Mouse (Mus musculus) gastrocnemius, adult 2 months (tissue): Measurements from ENCODE around the gene Slc12a4. TPM values are rescaled to one million over a fixed set of nuclear protein-coding genes. Genes with fewer than 3 reads are reported as not detected.

Source experiments
- DNase-seq: peaks from one replicate; pipeline ENCODE4 v3.0.0; 2022
- H3K27ac ChIP-seq: fragments of 200-600 bp; 2 replicates; pipeline ENCODE4 v1.8.1; 2022; ENCODE audit warnings: mild to moderate bottlenecking
- H3K4me3 ChIP-seq: fragments of 200-600 bp; 2 replicates; pipeline ENCODE4 v1.8.1; 2022; ENCODE audit warnings: mild to moderate bottlenecking, moderate library complexity
- CTCF ChIP-seq: fragments of 200-600 bp; IDR thresholded peaks from 2 replicates; pipeline ENCODE4 v1.8.1; 2022; ENCODE audit warnings: antibody characterized with exemption, mild to moderate bottlenecking, moderate library complexity
- intact Hi-C: fragments of 180-260 bp; cut with DNase I; formaldehyde crosslinking; loops from one replicate; pipeline ENCODE4 v1.15.1; 2025
- microRNA-seq: library from miRNA; unstranded; fragments of <30 nt; microRNA quantifications from one replicate; pipeline ENCODE4 v1.2.0, GENCODE M21; 2021
- total RNA-seq, 2 experiments: library from RNA; stranded (reverse); gene quantifications; 2 replicates each; pipeline ENCODE4 v1.2.3; 2021

Gene Slc12a4
- total RNA-seq, 2 experiments from 2014 or later = 9.1 to 14.3 TPM

- H3K4me3 ChIP-seq = no peak overlapping the region
- no peak for TF ChIP-seq CTCF
- peak overlapping the region; percentile 58 for H3K27ac ChIP-seq
- DNase-seq = no peak
- intact Hi-C loops = no loop called here
Measured at GRCm38 (mm10) chr8:105897801-105898480, 68.0 kb downstream of the Slc12a4 start.

Small RNA genes lying within 50 kb of the gene (microRNA-seq; reads per million reads assigned to microRNA genes)
- gene Mir7074 = not detected

Other genes starting within 250 kb of the Slc12a4 start
- gene Gfod2, start 207.4 kb downstream of the Slc12a4 start, total RNA-seq = 1 to 10 TPM; 7.2 to 7.4 TPM
- 10 to 100 TPM; 23.0 to 24.3 TPM for gene Ranbp10, start 138.7 kb downstream of the Slc12a4 start, total RNA-seq
- not detected for gene Tsnaxip1, start 138.4 kb downstream of the Slc12a4 start, total RNA-seq
- gene Cenpt, start 112.8 kb downstream of the Slc12a4 start, total RNA-seq = 1 to 10 TPM; 1.0 to 1.8 TPM
- gene Thap11, start 111.0 kb downstream of the Slc12a4 start, total RNA-seq = 10 to 100 TPM; 21.9 to 25.0 TPM
- gene Nutf2, start 105.5 kb downstream of the Slc12a4 start, total RNA-seq = 10 to 100 TPM; 39.2 to 43.4 TPM
- gene Edc4, start 85.2 kb downstream of the Slc12a4 start, total RNA-seq = 10 to 100 TPM; 19.7 TPM
- gene Nrn1l, start 72.5 kb downstream of the Slc12a4 start, total RNA-seq = under 1 TPM in 1 of 2 experiments, not detected in 1; 0.95 TPM
- 10 to 100 TPM; 11.3 to 12.8 TPM for gene Pskh1, start 65.7 kb downstream of the Slc12a4 start, total RNA-seq
- gene Ctrl, start 32.2 kb downstream of the Slc12a4 start, total RNA-seq = not detected
- gene Psmb10, start 27.7 kb downstream of the Slc12a4 start, total RNA-seq = 10 to 100 TPM; 17.9 to 26.1 TPM
- under 1 TPM; 0.23 to 0.33 TPM for gene Lcat, start 22.7 kb downstream of the Slc12a4 start, total RNA-seq
- gene Dpep3, start 13.3 kb upstream of the Slc12a4 start, total RNA-seq = under 1 TPM in 1 of 2 experiments, not detected in 1; 0.17 TPM
- gene Dus2, start 25.2 kb upstream of the Slc12a4 start, total RNA-seq = 10 to 100 TPM in 1 of 2 experiments, 1 to 10 TPM in 1; 9.0 to 11.5 TPM
- not detected for gene Dpep2nb, start 39.9 kb upstream of the Slc12a4 start, total RNA-seq
- gene Ddx28, start 45.8 kb upstream of the Slc12a4 start, total RNA-seq = 10 to 100 TPM; 10.4 to 10.7 TPM
- gene Nfatc3, start 92.7 kb upstream of the Slc12a4 start, total RNA-seq = 10 to 100 TPM; 24.9 to 28.7 TPM
- gene Esrp2, start 170.9 kb upstream of the Slc12a4 start, total RNA-seq = not detected
- gene Pla2g15, start 184.3 kb upstream of the Slc12a4 start, total RNA-seq = 1 to 10 TPM; 3.5 TPM
- gene Slc7a6, start 202.8 kb upstream of the Slc12a4 start, total RNA-seq = 10 to 100 TPM; 10.5 to 11.5 TPM
- gene Slc7a6os, start 244.8 kb upstream of the Slc12a4 start, total RNA-seq = 1 to 10 TPM; 9.0 to 9.6 TPM
- 10 to 100 TPM; 27.5 to 29.8 TPM for gene Prmt7, start 244.8 kb upstream of the Slc12a4 start, total RNA-seq